Mouse (Mus musculus): ENCODE results near the gene Antxr1. TPM values are rescaled to one million over a fixed set of nuclear protein-coding genes. Genes with fewer than 3 reads are reported as not detected.

The Antxr1 gene
- total RNA-seq, 2 experiments from 2014 or later, result 8.7 to 10.2 TPM

DNA sequence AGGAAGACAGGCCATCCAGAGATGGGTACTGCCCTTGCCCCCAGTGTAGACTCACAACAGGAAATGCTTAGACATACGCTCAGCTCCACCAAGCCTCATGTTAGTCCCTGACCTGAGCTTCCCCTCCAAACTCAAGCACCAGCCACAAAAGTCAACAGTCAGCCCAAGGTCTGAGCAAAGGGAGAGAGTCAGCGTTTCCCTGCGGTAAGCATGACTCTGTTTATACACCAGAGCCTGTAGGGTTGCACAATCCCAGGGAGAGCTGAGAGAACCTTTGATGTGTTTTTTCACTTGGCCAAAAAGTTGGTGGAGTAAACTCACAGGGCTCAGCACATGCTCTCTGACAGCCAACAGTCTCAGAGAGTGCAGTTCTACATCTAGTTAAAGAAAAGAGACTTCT is 145.9 kb downstream of the Antxr1 start:
- no peak for DNase-seq (ENCODE audit: low spot score in 2 of 2)

DNA sequence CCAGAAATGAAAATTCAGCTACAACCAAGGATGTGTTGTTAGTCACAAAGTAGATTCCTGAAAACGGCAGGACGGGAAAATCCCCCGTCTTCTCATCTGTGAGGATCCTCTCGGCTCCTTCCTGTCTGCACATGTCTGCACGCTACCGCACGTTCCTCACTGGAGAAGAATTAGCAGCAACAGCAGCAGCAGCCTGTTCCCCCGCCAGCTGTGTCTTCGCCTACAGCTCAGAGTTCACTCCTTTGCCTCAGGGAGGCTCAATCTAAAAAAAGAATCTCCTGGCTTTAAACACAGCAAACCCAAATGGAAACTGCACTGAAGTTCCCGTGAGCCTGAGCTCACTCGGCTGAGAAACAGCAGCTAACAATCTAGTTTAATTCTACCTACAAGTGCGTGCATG is 148.6 kb downstream of the Antxr1 start:
- DNase-seq (ENCODE audit: low spot score in 2 of 2), result peak; percentile 37 to 43

DNA sequence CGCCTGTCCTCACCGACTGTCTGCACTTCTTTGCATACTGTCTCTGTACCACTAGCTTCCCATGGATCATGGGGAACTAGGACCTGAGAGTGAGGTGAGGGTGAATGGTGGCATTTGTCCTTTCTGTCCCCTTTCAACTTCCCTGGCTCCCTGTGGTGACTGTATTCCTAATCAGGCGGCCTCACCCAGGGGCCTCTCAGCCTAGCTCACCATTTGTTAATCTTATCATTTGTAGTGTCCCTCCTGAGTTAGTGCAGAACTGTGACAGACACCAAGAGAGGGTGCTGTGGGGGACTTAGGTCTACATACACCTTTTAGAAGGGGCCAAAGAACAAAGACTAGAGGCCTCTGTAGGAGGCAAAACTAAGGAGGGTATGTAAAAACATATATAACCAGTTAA is 151.2 kb downstream of the Antxr1 start:
- no peak for DNase-seq (ENCODE audit: low spot score in 2 of 2)

DNA sequence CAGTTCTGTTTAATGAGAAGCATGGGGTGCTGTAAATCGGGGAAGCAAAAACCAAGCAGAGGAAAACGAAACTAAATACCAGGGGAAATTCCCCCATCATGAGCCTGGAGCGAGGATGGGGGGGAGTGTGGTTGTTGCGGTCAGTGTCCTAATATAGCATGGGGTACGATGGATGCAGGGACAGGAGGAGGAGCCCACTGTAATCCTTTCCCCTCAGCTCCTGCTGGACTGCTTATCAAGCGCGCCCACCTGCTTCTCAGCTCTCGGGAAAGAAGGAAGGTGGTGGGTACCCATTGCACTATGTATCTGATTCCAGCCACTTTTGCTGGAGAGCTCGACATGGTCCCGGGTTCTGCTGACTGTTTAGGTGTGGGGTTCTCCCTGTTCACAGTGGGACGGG is 151.6 kb downstream of the Antxr1 start:
- no peak for DNase-seq (ENCODE audit: low spot score in 2 of 2)

DNA sequence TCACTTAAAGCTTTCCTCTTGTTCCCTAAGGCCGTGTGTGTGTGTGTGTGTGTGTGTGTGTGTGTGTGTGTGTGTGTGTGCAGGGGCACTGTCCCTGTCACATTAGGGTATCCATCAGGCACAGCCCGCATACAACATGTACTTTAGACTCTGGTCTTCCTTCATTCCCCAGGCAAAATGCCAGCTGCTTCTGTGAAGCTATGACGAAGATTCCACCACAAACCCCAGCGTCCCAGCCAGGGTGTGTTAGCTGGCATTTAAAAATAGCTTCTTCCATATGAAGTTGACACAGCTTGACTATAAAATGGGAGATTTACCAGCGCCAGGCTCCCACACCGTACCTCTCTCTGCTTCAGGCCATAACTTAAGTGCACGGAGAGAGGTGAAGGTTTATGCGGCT is 152.5 kb downstream of the Antxr1 start:
- peak; percentile 54 to 71 for DNase-seq (ENCODE audit: low spot score in 2 of 2)

DNA sequence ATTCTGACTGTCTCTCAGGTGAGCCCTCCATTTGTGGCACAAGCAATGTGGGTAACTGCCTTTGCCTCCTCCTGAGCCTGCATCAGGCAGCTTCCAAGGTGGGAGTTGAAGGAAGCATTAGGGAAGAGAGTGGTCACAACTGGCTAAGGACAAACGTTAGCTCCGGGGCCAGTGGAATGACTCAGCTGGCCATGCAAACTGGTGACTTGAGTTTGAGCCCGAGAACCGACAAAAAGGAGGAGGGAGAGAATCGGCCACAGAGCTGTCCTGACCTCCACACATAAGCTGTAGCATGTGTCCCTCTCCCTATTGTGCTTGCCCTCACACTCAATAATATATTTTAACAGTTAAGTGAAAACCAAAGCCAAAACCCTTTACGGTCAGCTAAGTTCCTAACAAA is 152.9 kb downstream of the Antxr1 start:
- DNase-seq (ENCODE audit: low spot score in 2 of 2), result no peak

DNA sequence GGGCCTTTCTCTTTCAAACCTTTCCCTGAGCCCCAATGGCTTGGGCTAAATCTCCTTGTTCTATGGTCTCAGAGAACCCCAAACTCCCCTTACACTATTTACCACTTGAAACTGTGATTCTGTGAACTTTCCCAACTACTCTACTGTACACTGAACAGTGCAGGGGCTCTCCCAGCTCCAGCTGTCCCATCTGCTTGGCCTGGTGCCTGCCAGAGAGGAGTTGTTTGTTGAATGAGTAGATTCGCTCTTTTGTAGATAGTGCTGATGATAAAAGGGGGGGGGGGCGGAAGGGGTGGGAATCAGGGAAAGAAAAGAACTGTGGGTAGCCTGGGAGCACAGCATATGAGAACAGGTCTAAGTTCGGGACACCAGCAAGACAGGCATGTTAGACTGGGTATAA is 164.2 kb downstream of the Antxr1 start:
- no peak for DNase-seq (ENCODE audit: low spot score in 2 of 2)

DNA sequence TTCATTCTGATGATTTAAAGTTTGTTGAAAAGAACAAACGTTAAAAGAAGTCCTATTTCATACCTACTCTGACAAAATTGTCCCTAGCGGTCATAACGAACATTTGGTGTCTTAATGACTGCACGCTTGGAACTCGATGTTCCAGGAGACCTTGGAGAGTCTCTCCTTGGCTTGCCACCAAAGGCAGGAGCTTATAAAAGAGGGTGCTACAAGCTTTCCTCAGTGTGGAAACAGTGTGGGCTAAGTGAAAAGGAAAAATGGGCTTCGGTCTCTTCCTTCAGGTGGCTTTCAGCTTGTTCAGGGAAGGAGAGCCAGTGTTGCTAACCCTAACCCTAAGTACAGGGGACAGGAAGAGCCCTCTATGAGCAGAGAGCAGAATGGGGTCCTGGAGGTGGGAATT is 164.7 kb downstream of the Antxr1 start:
- DNase-seq (ENCODE audit: low spot score in 2 of 2), result no peak

DNA sequence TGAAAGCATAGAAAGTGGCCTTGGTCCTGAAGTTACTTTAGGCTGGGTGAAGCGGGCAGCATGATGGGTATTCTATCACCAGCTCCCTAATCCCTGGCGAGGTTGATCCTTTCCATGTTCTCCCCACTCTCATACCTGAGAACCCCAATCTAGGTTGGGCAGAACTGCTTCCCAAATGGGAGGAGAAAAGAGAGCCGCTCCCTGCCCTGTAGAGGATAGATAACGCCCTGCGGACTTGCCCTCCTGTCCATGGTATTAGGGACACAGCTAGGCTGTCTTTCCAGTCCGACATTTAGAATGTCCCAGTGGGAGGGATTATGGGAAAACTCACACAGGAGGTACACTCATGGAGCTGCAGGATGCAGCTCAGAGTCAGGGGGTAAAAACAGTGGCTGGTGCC is 165.3 kb downstream of the Antxr1 start:
- DNase-seq (ENCODE audit: low spot score in 2 of 2), result no peak

DNA sequence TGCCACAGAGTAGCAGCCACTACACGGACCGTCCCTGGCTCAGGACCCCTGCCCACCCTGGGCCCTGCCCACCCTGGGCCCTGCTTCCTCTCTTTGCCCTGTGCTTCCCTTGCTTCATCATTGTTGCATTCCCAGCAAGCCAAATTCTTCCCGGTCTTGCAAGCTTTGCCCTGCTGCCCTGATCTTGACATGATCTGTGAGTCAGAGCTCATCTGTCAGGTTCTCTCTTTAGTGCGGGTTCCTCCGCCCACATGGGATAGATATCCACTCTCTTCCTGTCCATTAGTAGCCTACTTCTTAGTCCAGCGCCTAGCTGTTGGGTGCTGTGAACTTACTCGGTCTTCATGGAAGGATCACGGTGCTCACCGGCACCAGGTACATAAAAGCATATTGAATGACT is 167.6 kb downstream of the Antxr1 start:
- no peak for DNase-seq (ENCODE audit: low spot score in 2 of 2)

DNA sequence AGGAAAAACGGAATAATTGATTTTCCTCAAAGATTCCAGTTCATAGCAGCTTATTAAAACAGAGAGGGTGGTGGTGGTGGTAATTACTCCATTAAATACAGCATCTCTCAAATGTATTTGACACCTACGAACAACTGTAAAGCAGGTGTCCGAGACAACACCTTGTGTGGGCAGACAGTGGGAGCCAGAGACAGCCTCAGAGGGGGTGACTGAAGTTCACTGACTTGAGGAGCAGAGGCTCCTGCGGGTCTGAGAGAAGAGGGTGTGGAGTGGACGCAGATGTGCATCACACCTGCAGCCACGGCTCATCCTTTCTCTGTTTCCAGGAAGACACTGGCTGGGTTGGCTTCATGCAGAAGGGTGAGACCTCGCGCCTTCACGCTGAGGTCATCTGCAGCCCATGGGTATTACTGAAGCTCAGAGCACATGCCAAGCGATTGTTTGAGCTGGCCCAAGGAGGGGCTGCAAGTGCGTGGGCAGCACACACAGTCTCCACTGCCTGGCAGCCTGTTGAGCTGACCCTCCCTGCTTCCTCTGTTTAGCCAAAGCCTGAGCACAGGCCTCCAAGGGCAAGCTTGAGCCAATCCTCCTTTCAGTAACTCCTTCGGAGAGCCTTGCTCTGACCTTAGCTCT is 168.8 kb downstream of the Antxr1 start:
- no peak for DNase-seq (ENCODE audit: low spot score in 2 of 2)

DNA sequence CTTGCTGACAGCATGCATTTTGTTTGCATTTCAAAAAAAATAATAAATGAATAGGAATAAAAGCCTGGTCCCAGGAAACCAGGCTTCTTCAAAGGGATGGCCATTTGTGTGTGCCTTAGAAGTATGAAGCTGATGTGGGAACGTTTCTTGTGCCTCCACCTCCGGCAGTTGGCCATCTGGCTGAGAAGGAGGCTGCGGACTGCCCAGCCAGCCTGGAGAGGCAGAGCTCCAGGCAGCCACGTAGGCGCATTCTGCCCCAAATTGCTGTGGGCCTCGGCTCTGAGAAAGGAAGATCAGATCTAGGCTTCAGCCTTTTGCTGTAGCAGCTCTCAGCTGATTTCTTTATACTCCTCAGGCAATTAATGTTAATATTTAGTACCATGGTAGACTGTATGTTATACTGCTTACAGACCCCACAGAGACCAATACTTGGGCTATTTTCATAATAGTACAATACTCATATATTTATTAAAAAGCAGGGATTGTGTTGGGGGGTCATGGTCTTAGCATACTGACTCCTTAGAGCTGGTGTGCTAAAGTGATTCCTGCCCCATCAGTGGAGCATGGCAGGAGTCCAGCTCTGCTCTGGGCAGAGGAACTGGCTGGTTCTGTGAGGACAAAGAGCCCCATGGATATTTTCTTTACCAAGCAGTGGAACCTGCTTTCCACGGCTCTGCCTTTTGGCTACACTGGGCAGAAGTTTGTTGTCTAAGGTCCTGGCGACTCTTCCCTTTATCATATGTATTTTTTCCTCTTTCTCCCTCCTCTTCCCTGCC is 169.9 kb downstream of the Antxr1 start:
- peak; percentile 18 to 39 for DNase-seq (ENCODE audit: low spot score in 2 of 2)

DNA sequence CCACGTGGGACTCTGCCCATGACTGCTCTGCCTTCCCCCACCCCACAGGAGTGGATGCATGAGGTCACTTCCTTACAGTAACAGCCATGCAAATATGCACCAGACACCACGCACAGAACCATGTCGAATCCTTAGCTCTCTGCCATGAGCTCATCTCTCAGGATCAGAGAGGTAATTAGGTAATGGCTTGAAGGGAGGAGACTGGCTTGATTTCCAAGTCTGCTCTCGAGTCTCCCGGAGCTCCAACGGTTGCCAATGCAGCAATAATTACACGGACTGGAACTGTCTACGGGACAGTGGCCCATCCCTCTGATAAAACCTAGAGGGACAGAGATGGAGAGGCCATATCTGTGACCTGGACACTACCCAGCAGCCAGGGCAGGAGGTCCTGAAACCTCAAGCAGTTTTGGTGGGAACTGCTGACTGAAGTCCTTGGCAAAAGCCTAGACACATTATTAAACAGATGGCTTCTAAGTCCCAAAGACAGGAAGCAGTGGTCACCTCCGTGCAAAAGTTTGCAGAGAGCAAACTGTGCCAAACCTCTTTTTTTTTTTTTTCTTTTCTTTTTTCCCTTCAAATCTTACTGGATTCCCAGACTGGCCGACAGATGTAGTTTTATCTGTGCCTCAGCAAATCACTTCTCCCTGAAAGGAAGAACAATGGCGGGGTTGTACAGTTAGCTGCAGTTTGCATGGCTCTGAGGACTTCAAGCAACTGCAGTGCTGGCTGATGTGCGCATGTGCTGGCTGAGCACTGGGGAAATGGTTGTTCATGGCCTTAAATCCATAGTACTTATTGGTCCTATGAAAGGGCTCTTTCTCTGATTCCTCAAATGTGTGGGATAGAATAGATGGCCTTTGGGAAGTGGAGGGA is 174.0 kb downstream of the Antxr1 start:
- no peak for DNase-seq (ENCODE audit: low spot score in 2 of 2)

DNA sequence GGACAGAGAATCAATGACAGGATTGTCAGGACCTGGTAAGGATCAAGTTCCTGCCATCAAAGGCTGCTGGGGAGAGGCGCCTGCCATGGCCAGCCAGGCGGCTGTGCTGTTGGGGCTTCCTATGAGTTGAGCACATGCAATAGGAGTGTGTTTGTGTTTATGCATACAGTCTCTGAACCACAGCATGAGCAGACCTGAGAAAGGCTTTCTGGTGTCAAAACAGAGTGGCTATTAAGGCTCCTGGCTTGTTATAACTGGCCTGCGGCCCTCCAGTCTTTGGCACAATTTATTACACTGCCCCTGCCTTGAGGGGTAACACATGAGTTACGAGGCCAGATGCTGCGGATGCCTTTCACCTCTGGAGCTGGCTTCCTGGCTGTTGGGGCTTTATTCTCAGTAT is 175.4 kb downstream of the Antxr1 start:
- no peak for DNase-seq (ENCODE audit: low spot score in 2 of 2)

DNA sequence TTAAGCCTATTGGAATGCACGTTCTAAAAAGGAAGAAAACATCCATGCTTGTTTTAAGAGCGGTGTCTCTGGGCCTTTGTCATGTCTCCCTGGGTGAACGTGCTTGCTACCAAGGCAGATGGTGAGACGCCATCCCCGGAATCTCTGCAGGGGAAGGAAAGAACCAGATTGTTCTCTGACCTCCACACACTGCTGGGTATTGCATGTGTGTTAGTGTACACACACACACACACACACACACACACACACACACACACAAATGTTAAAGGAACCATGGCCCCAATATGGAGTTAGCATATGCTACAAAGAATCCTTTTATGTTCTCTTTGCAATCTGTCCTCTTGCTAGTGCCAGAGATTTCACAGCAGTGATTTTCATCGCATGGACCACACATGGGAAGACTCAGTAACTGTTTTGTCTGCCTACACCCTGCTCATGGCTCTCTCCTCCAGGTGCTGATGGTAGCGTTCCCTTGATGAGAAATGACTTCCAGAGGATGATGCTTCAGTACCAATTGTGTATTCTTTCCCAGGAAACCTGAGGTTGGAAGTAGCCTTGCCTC is 177.5 kb downstream of the Antxr1 start:
- DNase-seq (ENCODE audit: low spot score in 2 of 2), result peak in 1 of 2 experiments; percentile 45

DNA sequence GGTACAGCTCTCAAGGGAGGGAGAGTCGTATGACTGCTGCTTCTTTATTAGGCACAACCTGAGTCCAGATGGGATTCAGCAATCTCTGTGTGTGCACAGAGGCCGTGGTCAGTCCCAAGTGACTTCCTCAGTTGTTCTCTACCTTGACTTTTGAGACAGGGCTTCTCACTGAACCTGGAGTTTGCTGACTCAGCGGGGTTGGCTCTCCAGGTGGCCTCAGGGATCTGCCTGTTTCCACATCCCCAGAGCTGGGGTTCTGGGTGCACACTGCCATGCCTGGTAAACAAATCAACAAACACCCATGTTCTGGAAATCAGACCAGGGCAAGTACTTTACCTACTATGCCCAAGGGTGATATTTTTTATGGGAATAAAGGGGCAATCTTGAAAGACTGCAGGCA is 181.8 kb downstream of the Antxr1 start:
- DNase-seq (ENCODE audit: low spot score in 2 of 2), result no peak

DNA sequence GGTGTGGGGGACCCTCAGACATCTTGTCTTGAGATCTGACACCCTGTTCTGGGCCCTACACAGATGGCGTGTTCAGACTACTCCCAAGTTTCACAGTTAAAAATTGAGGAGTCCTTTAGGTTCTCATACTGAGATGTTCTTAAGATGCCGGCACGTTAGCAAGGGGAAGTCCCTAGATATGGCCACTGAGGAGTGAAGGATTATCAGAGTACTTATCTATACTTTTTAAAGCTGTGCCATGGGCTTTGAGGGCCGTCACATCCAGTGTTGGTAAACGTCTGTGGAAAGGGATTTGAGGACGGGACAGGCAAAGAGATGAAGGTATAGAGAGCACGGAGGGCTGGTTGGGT is 182.4 kb downstream of the Antxr1 start:
- no peak for DNase-seq (ENCODE audit: low spot score in 2 of 2)

DNA sequence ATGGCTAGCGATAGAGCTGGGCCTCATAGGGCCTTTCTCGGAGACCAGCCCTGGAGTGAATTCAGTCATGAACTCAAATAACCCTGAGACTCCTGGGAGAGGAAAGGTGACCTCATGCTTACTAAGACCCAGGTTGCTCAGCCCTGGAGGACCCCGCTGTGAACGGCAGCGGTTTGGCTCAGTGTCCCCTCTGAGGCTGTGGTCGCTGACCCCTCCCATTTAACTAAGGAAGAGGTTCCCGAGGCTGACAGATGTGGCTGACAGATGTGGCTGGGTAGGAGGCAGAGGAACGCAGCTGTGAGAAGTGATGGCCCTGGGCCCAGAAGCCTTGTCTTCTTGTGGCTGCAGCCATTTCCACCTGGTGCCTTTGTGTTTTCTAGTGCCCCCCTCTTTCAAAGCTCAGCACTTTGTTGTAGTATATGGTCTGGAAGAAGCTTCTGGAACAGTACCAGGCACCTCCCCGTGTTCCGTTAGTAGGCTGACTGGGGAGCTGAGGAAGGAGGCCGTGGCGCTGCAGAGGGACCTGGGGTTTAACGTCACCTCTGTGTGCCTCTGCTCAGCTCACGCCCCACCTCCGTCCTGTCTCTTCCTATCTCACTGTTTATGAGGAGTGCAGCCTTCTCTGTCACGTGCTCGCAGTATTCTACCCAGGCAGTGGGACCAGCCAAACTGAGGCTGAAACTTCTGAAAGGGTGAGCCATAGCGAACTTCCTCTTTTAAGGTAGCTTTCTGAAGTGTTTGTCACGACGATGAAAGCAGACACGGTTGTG is 183.0 kb downstream of the Antxr1 start:
- no peak for DNase-seq (ENCODE audit: low spot score in 2 of 2)

DNA sequence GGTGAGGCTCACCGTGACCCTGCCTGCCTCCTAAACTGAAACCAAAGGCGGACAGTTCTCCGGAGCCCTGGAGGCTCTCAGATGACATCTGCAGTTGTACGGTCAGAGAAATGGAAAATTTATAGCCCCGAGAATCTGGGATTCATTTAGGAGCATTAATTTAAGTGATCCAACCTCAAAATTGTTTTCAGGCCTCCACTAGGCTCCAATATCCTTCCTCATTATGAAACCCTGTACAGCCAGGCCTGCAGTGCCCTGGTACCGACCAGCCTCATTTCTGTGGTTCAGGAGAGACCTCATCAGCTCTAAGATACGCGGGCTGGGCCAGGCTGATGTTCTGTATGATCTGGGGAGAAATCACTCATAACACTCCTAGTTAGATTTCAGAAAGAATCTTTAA is 184.2 kb downstream of the Antxr1 start:
- DNase-seq (ENCODE audit: low spot score in 2 of 2), result no peak

DNA sequence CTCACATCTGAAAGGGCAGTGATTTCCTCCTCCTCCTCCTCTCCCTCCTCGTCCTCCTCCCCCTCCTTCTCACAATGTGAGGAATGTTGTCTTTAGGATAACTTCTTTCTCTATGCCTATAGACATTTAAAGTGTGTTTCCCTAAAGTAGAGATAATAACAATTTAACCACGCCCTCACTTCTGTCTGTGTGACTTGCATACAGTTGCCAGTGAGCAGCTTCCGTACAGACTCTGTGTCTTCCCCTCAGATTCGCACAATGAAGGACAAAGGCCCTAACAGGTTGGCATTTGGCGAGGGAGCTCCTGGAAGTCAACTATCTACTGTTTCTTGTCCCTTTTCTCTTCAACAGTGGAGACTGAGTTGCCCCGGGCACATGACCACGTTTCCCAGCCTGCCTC is 185.2 kb downstream of the Antxr1 start:
- DNase-seq (ENCODE audit: low spot score in 2 of 2), result no peak

DNA sequence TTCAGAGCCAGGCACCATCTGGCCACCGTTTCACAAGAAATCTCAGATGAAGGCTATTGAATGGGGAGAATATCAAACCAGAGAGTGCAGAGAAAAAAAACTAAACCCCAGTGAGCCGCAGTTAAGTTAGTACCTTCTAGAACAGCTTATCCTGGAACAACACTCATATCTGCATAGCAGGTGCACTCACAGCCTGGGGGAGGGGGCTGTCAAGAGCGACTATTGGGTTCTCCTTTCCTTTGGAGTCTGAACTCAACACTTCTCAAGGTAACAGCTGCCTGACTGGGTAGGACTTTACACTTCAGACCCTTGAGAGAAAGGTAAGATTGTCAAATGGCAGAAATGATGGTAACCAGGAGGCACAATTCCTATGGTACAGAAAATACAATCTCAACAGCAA is 187.7 kb downstream of the Antxr1 start:
- no peak for DNase-seq (ENCODE audit: low spot score in 2 of 2)
